Mouse (Mus musculus): ENCODE measurements around the gene Tcap. TPM values are rescaled to one million over a fixed set of nuclear protein-coding genes. Genes with fewer than 3 reads are reported as not detected.

Tcap gene
- polyA plus RNA-seq, 1 experiment from 2014 or later = 8.4 TPM

GRCm38 (mm10) chr11:98414162-98414561, 30.6 kb downstream of the Tcap start:
- Histone ChIP-seq H3K27me3 (no peaks in the 10 kb centered on the region), H3K4me2 (replicated peaks) (peak overlapping the region; percentile 64), H3K9me3 (replicated peaks) (no peaks in the 10 kb centered on the region), H3K9ac (no peak overlapping the region), H3K36me3 (0 out of 2 replicates have a peak, but pooled peaks cover 10% of the 10 kb centered on the region), H3K27ac (replicated peaks) (0 out of 2 replicates have a peak overlapping the region, but pooled peaks have one; percentile 97), H3K4me1 (peaks cover 65% of the 10 kb centered on the region), H3K4me3 (replicated peaks) (peak overlapping the region; percentile 62)
- ATAC-seq (ENCODE audit: insufficient number of reproducible peaks, low FRiP score, low TSS enrichment, low read depth) = no peak
- WGBS = 21% methylated on average over 2 of the region's 2 CpGs

GRCm38 (mm10) chr11:98417074-98417473, 33.5 kb downstream of the Tcap start:
- 81% methylated on average over 1 of the region's 1 CpGs for WGBS

GRCm38 (mm10) chr11:98418273-98418672, 34.7 kb downstream of the Tcap start:
- Histone ChIP-seq H3K27ac (replicated peaks) (peak overlapping the region; percentile 79), H3K36me3 (peaks cover 45% of the 10 kb centered on the region), H3K9me3 (replicated peaks) (no peaks in the 10 kb centered on the region), H3K27me3 (no peaks in the 10 kb centered on the region), H3K4me1 (peaks cover 49% of the 10 kb centered on the region), H3K4me3 (replicated peaks) (no peak overlapping the region; the same call in 1 of the 2 replicates), H3K9ac (no peak overlapping the region), H3K4me2 (replicated peaks) (no peak overlapping the region)
- ATAC-seq (ENCODE audit: insufficient number of reproducible peaks, low FRiP score, low TSS enrichment, low read depth) = peak; percentile 55
- 47% methylated on average over 5 of the region's 6 CpGs for WGBS

More at GRCm38 (mm10) chr11:98417074-98417473, 33.5 kb downstream of the Tcap start:
- Histone ChIP-seq H3K4me3 (replicated peaks) (no peak overlapping the region), H3K27ac (replicated peaks) (0 out of 2 replicates have a peak overlapping the region, but pooled peaks have one; percentile 39), H3K9me3 (replicated peaks) (no peaks in the 10 kb centered on the region), H3K4me1 (peaks cover 49% of the 10 kb centered on the region), H3K9ac (no peak overlapping the region), H3K27me3 (no peaks in the 10 kb centered on the region), H3K4me2 (replicated peaks) (no peak overlapping the region), H3K36me3 (peaks cover 33% of the 10 kb centered on the region; the same call in 1 of the 2 replicates)
- ATAC-seq (ENCODE audit: insufficient number of reproducible peaks, low FRiP score, low TSS enrichment, low read depth) = no peak

DNA sequence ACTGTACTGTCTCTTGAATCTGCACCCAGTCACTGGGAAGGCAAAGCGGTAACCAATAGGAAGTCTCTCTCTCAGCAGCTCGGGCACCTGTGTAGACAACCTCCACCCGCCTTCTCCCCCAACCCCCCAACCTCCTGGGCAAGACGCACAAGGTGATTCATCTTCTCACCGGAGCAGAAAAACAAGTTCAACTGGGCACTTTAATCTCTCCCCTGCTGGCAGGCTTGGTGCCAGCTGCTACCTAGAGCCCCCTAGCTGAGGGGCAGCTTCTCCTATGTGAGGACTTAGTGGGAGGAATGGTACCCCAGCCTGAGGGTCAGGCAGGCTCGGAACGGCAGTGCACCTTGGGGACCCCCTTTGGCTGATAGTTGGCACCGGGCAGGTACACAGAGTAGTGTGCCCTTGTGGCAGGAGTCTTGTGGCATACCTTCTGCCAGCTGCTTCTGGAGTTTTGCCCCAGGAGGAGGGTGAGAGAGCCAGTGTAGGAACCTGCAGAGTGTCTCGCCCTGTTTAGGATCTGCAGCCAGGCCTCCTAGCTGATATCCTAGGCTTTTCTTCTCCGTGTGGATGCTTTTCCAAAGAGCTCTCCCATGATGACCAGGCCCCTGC, 35.4 kb downstream of the Tcap start:
- H3K36me3 ChIP-seq = peaks cover 53% of the 10 kb centered on the region
- no peaks in the 10 kb centered on the region for H3K27me3 ChIP-seq
- peaks cover 42% of the 10 kb centered on the region for H3K4me1 ChIP-seq
- H3K27ac ChIP-seq (replicated peaks) = peak overlapping the region; percentile 79
- ATAC-seq (ENCODE audit: insufficient number of reproducible peaks, low FRiP score, low TSS enrichment, low read depth) = no peak
- 72% methylated on average over 10 of the region's 10 CpGs for WGBS
- H3K9me3 ChIP-seq (replicated peaks) = no peaks in the 10 kb centered on the region
- H3K4me2 ChIP-seq (replicated peaks) = peak overlapping the region; percentile 24; the same call in 1 of the 2 replicates
- H3K9ac ChIP-seq = no peak overlapping the region
- H3K4me3 ChIP-seq (replicated peaks) = no peak overlapping the region

DNA sequence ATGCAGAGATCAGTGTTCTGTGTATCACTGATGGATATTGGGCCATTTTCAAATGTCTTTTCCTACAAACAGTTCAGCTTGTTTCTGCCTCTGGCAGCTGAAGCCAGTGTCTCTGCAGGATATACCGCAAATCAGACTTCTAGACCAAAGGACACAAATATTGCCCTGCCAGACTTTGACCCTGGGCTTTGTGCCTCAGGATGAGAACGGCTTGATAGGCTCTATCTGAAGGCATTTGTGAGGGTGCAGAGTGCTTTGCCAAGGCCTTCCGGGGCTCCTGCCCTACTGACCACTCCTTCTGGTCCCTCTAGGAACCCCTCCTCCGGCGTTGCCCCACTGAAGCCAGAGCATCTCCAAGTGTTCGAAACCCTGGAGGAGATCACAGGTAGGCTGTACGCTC, 43.0 kb downstream of the Tcap start:
- Histone ChIP-seq H3K4me3 (replicated peaks) (no peak overlapping the region), H3K27me3 (no peaks in the 10 kb centered on the region), H3K27ac (replicated peaks) (no peak overlapping the region), H3K9ac (no peak overlapping the region), H3K9me3 (replicated peaks) (no peaks in the 10 kb centered on the region), H3K36me3 (peaks cover 96% of the 10 kb centered on the region), H3K4me1 (no peaks in the 10 kb centered on the region), H3K4me2 (replicated peaks) (no peak overlapping the region)
- ATAC-seq (ENCODE audit: insufficient number of reproducible peaks, low FRiP score, low TSS enrichment, low read depth) = no peak
- 94% methylated on average over 7 of the region's 7 CpGs for WGBS

DNA sequence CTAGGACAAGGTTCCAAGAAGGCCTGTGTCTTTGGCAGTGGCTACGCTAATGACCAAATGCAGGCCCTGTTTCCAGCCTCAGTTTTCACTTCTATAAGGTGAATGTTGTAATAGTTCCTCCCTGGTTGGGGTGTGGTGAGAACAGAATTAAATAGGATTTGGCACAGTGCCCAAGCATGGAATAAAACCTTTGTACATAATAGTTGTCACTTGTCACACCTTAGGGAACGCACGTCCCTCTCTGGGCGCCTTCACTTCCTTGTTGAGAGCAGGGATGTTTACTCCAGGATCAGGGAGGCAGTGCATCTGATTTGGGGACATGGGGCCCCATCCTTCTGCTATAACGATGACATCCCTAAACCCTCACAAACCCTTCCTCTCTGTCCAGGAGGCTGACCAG, 44.8 kb downstream of the Tcap start:
- Histone ChIP-seq H3K4me2 (replicated peaks) (no peak overlapping the region), H3K9me3 (replicated peaks) (no peaks in the 10 kb centered on the region), H3K4me1 (no peaks in the 10 kb centered on the region), H3K36me3 (peaks cover 93% of the 10 kb centered on the region), H3K9ac (no peak overlapping the region), H3K27me3 (no peaks in the 10 kb centered on the region), H3K27ac (replicated peaks) (peak overlapping the region; percentile 63), H3K4me3 (replicated peaks) (no peak overlapping the region)
- 71% methylated on average over 5 of the region's 5 CpGs for WGBS
- ATAC-seq (ENCODE audit: insufficient number of reproducible peaks, low FRiP score, low TSS enrichment, low read depth) = no peak

GRCm38 (mm10) chr11:98431743-98432502, 48.3 kb downstream of the Tcap start:
- Histone ChIP-seq H3K4me3 (replicated peaks) (no peak overlapping the region), H3K36me3 (peaks cover 93% of the 10 kb centered on the region), H3K27me3 (no peaks in the 10 kb centered on the region), H3K27ac (replicated peaks) (no peak overlapping the region), H3K9ac (no peak overlapping the region), H3K4me1 (no peaks in the 10 kb centered on the region), H3K4me2 (replicated peaks) (no peak overlapping the region), H3K9me3 (replicated peaks) (no peaks in the 10 kb centered on the region)
- 78% methylated on average over 9 of the region's 9 CpGs for WGBS
- no peak for ATAC-seq (ENCODE audit: insufficient number of reproducible peaks, low FRiP score, low TSS enrichment, low read depth)

Other genes with a start within 250 kb of the Tcap start
- gene Fbxl20, start 233.4 kb upstream of the Tcap start, polyA plus RNA-seq (2015; fragmentation: Nextera tagmentation; extraction: Ambion mirVana) = 22.0 and 24.0 TPM in 2 replicates
- gene Med1, start 190.5 kb upstream of the Tcap start, polyA plus RNA-seq (2015; fragmentation: Nextera tagmentation; extraction: Ambion mirVana) = 57.9 and 59.1 TPM in 2 replicates
- gene Cdk12, start 180.8 kb upstream of the Tcap start, polyA plus RNA-seq (2015; fragmentation: Nextera tagmentation; extraction: Ambion mirVana) = 9.9 and 10.6 TPM in 2 replicates
- gene Neurod2, start 54.2 kb upstream of the Tcap start, polyA plus RNA-seq (2015; fragmentation: Nextera tagmentation; extraction: Ambion mirVana) = 0.09 TPM in 1 of 2 replicates, not detected in the other
- 3.8 and 7.0 TPM in 2 replicates for gene Ppp1r1b, start 35.4 kb upstream of the Tcap start, polyA plus RNA-seq (2015; fragmentation: Nextera tagmentation; extraction: Ambion mirVana)
- 41.0 and 41.3 TPM in 2 replicates for gene Stard3, start 25.4 kb upstream of the Tcap start, polyA plus RNA-seq (2015; fragmentation: Nextera tagmentation; extraction: Ambion mirVana)
- 0.56 and 0.66 TPM in 2 replicates for gene Pnmt, start 2.6 kb downstream of the Tcap start, polyA plus RNA-seq (2015; fragmentation: Nextera tagmentation; extraction: Ambion mirVana)
- 13.7 and 16.8 TPM in 2 replicates for gene Pgap3, start 16.7 kb downstream of the Tcap start, polyA plus RNA-seq (2015; fragmentation: Nextera tagmentation; extraction: Ambion mirVana)
- gene Erbb2, start 28.7 kb downstream of the Tcap start, polyA plus RNA-seq (2015; fragmentation: Nextera tagmentation; extraction: Ambion mirVana) = 60.7 and 64.0 TPM in 2 replicates
- gene Mien1, start 55.2 kb downstream of the Tcap start, polyA plus RNA-seq (2015; fragmentation: Nextera tagmentation; extraction: Ambion mirVana) = 109 and 111 TPM in 2 replicates
- gene Grb7, start 62.6 kb downstream of the Tcap start, polyA plus RNA-seq (2015; fragmentation: Nextera tagmentation; extraction: Ambion mirVana) = 16.2 and 22.4 TPM in 2 replicates
- 0.33 and 0.67 TPM in 2 replicates for gene Ikzf3, start 162.2 kb downstream of the Tcap start, polyA plus RNA-seq (2015; fragmentation: Nextera tagmentation; extraction: Ambion mirVana)
- 0.16 TPM in 1 of 2 replicates, not detected in the other for gene Zpbp2, start 167.3 kb downstream of the Tcap start, polyA plus RNA-seq (2015; fragmentation: Nextera tagmentation; extraction: Ambion mirVana)
- 76.4 and 87.3 TPM in 2 replicates for gene Ormdl3, start 203.6 kb downstream of the Tcap start, polyA plus RNA-seq (2015; fragmentation: Nextera tagmentation; extraction: Ambion mirVana)
- not detected in 2 replicates for gene Lrrc3c, start 214.5 kb downstream of the Tcap start, polyA plus RNA-seq (2015; fragmentation: Nextera tagmentation; extraction: Ambion mirVana)
- gene Gm12355, start 241.8 kb downstream of the Tcap start, polyA plus RNA-seq (2015; fragmentation: Nextera tagmentation; extraction: Ambion mirVana) = 0.85 and 2.6 TPM in 2 replicates
- not detected in 2 replicates for gene Gsdma3, start 242.5 kb downstream of the Tcap start, polyA plus RNA-seq (2015; fragmentation: Nextera tagmentation; extraction: Ambion mirVana)